Mouse (Mus musculus) limb, embryonic 13.5 days (tissue): ENCODE measurements around the gene Jam3. TPM values are rescaled to one million over a fixed set of nuclear protein-coding genes. Genes with fewer than 3 reads are reported as not detected.

Experiments used
- ATAC-seq: fragments of 200-750 bp; cut with Nextera tagmentation; 2 replicates; pipeline ENCODE4 v1.8.0; 2017; ENCODE audit warnings: low read depth, moderate number of reproducible peaks, moderate TSS enrichment; ENCODE audit not compliant: low FRiP score
- H3K27ac ChIP-seq: fragments of 300-500 bp; sonication (generic); 2 replicates; pipeline ENCODE4 v1.5.1; 2015; ENCODE audit warnings: inconsistent platforms, mild to moderate bottlenecking, moderate library complexity
- H3K27me3 ChIP-seq: fragments of 300-500 bp; sonication (generic); 2 replicates; pipeline ENCODE4 v1.6.1; 2015; ENCODE audit warnings: mild to moderate bottlenecking, inconsistent platforms
- H3K36me3 ChIP-seq: fragments of 300-500 bp; sonication (generic); 2 replicates; pipeline ENCODE4 v1.6.1; 2015; ENCODE audit warnings: inconsistent platforms, mild to moderate bottlenecking, moderate library complexity
- H3K4me1 ChIP-seq: fragments of 300-500 bp; sonication (generic); 2 replicates; pipeline ENCODE4 v1.6.1; 2015; ENCODE audit warnings: inconsistent platforms
- H3K4me2 ChIP-seq: fragments of 300-500 bp; sonication (generic); replicated peaks from 2 replicates; pipeline ENCODE4 v1.6.1; 2015; ENCODE audit warnings: inconsistent platforms, mild to moderate bottlenecking, moderate library complexity
- H3K4me3 ChIP-seq: fragments of 300-500 bp; sonication (generic); 2 replicates; pipeline ENCODE4 v1.5.1; 2015; ENCODE audit warnings: moderate library complexity, mild to moderate bottlenecking, inconsistent platforms
- H3K9ac ChIP-seq: fragments of 300-500 bp; sonication (generic); 2 replicates; pipeline ENCODE4 v1.6.1; 2015; ENCODE audit warnings: mild to moderate bottlenecking, inconsistent platforms
- H3K9me3 ChIP-seq: fragments of 300-500 bp; sonication (generic); 2 replicates; pipeline ENCODE4 v1.6.1; 2016; ENCODE audit warnings: inconsistent platforms
- WGBS: fragments of 180-500 bp; shearing (Covaris S2); methylation state at CpG from one replicate; pipeline ENCODE4 v1.1.7; 2015; 5-methylcytosine and 5-hydroxymethylcytosine counted together
- polyA plus RNA-seq: library from polyadenylated mRNA; unstranded; fragments of >200 nt; fragmentation: Nextera tagmentation; extraction: Ambion mirVana; gene quantifications from 2 replicates; pipeline ENCODE4 v1.2.1, GENCODE M21; 2015

The Jam3 gene
- 141 and 144 TPM in 2 replicates for polyA plus RNA-seq

DNA sequence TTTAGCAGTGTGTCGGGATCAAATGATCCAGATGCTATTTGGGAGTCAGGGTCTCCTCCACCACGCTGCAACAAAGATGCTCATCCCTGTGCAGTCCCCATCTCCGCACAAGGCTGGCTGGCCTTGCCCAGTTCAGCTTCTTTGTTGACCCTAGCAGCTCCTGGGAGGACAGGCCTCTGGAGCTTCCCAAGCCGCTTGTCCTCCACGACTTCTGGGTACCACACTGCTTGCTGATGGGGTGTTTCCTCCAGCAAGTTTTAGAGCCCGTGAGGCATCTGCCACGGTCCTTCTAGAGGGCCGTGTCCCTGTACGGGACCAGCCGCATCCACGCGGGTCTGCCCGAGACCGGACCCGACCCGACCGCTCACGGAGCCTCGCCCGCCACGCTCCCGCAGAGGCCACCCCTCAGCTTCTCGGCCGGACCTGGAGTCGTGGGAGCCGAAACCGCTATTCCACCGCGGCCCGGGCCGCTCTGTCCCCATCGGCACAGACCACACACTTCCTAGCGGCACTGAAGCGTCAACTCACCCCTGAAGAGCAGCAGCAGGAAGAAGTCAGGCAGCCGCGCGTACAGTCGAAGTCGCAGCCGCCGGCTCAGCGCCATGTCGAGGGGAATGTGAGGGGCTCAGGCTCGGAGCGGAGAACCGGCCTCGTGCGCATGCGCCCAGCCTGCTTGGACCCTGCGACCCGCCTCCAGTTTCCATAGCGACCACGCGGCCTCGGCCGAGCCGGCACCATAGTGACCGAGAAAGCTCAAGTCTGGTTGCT, at the start of gene Jam3:
TSS of gene Jam3 (minus strand) at position 659 of the 768 bp plus-strand sequence.
- peak within 1 kb of the TSS; percentile 76 for H3K4me3 ChIP-seq
- H3K4me2 ChIP-seq = peak within 1 kb of the TSS; percentile 78
- WGBS = under 1% methylated on average over 58 of the region's 58 CpGs

GRCm38 (mm10) chr9:27204201-27204600, 49.0 kb upstream of the Jam3 start:
- Histone ChIP-seq H3K4me2 (no peak overlapping the region), H3K36me3 (no peaks in the 10 kb centered on the region), H3K9me3 (no peaks in the 10 kb centered on the region), H3K9ac (no peak overlapping the region), H3K27ac (no peak overlapping the region), H3K4me1 (peaks cover 8% of the 10 kb centered on the region; the same call in 1 of the 2 replicates), H3K4me3 (no peak overlapping the region), H3K27me3 (no peaks in the 10 kb centered on the region)
- ATAC-seq = no peak
- WGBS = 88% methylated on average over 6 of the region's 6 CpGs

More for the DNA sequence above, at the start of gene Jam3:
- H3K9me3 ChIP-seq = no peaks in the 10 kb centered on the region
- peak within 1 kb of the TSS; percentile 92 for H3K27ac ChIP-seq
- ATAC-seq = peak; percentile 98
- H3K36me3 ChIP-seq = peaks cover 5% of the 10 kb centered on the region
- peak within 1 kb of the TSS; percentile 90 for H3K9ac ChIP-seq
- no peaks in the 10 kb centered on the region; the same call in 1 of the 2 replicates for H3K27me3 ChIP-seq
- peaks cover 27% of the 10 kb centered on the region for H3K4me1 ChIP-seq

GRCm38 (mm10) chr9:27203134-27203533, 47.9 kb upstream of the Jam3 start:
- peaks cover 8% of the 10 kb centered on the region; the same call in 1 of the 2 replicates for H3K4me1 ChIP-seq
- 0% methylated on average over 2 of the region's 2 CpGs for WGBS
- no peaks in the 10 kb centered on the region for H3K9me3 ChIP-seq
- H3K4me2 ChIP-seq = no peak overlapping the region
- ATAC-seq = no peak; the same call in 1 of the 2 replicates
- H3K27me3 ChIP-seq = no peaks in the 10 kb centered on the region
- H3K4me3 ChIP-seq = no peak overlapping the region
- H3K36me3 ChIP-seq = no peaks in the 10 kb centered on the region
- no peak overlapping the region for H3K27ac ChIP-seq
- H3K9ac ChIP-seq = no peak overlapping the region

- Histone ChIP-seq H3K4me2 (no peak overlapping the region), H3K4me3 (no peak overlapping the region), H3K36me3 (no peaks in the 10 kb centered on the region), H3K27me3 (no peaks in the 10 kb centered on the region), H3K4me1 (peaks cover 8% of the 10 kb centered on the region; the same call in 1 of the 2 replicates), H3K27ac (no peak overlapping the region), H3K9me3 (no peaks in the 10 kb centered on the region), H3K9ac (no peak overlapping the region)
- 74% methylated on average over 8 of the region's 8 CpGs for WGBS
- no peak for ATAC-seq
Observed at GRCm38 (mm10) chr9:27201472-27202219, 46.4 kb upstream of the Jam3 start.

- no peak overlapping the region for H3K27ac ChIP-seq
- H3K4me1 ChIP-seq = peaks cover 43% of the 10 kb centered on the region
- no peaks in the 10 kb centered on the region for H3K9me3 ChIP-seq
- WGBS = 77% methylated on average over 5 of the region's 6 CpGs
- H3K9ac ChIP-seq = no peak overlapping the region
- no peak for ATAC-seq
- no peak overlapping the region for H3K4me3 ChIP-seq
- H3K36me3 ChIP-seq = no peaks in the 10 kb centered on the region
- no peaks in the 10 kb centered on the region for H3K27me3 ChIP-seq
- H3K4me2 ChIP-seq = no peak overlapping the region
Observed at GRCm38 (mm10) chr9:27193592-27194080, 38.4 kb upstream of the Jam3 start.

DNA sequence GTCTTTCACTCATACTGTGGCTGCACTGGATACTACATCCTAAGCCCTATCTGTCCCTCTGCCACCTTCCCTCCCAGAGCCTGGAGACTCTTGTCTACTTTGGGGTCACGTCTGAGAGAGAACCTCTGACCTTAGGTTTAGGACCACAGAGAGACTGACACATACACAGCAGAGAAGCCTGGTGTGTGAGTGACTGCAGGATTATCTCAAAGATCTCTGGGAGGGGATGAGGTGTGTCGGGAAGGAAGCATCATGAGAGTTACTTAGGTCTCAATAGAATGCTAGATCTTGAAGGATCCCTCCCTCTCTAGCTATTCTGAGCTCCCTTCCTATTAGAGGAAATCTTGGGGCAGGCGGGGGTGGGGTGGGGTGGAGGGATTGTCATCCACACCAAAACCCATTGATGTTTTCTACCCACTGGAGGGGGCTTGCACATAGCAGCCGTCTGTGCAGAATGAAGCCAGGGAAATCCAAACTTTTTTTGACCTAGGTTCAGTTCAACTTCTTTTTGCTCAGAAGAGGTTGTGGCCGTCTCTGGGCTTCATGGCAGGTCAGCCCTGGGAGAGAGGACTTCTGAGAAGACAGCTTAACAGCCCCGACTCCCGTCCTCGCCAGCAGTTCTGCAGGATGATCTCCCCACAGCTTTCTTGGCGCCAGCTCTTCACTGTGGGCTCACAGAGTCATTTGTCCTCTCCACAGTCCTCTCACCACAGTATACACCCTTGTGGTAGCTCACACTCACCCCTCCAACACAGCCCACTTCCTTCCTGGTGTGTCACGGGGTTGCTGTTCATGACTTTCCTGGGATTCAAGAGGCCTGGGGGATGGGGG, 37.8 kb upstream of the Jam3 start:
- no peak for ATAC-seq
- WGBS = 59% methylated on average over 10 of the region's 10 CpGs
- no peaks in the 10 kb centered on the region for H3K9me3 ChIP-seq
- no peak overlapping the region for H3K9ac ChIP-seq
- H3K36me3 ChIP-seq = no peaks in the 10 kb centered on the region
- H3K27me3 ChIP-seq = no peaks in the 10 kb centered on the region
- H3K27ac ChIP-seq = peak overlapping the region; percentile 75; the same call in 1 of the 2 replicates
- peak overlapping the region; percentile 61 for H3K4me2 ChIP-seq
- peaks cover 43% of the 10 kb centered on the region for H3K4me1 ChIP-seq
- H3K4me3 ChIP-seq = no peak overlapping the region

DNA sequence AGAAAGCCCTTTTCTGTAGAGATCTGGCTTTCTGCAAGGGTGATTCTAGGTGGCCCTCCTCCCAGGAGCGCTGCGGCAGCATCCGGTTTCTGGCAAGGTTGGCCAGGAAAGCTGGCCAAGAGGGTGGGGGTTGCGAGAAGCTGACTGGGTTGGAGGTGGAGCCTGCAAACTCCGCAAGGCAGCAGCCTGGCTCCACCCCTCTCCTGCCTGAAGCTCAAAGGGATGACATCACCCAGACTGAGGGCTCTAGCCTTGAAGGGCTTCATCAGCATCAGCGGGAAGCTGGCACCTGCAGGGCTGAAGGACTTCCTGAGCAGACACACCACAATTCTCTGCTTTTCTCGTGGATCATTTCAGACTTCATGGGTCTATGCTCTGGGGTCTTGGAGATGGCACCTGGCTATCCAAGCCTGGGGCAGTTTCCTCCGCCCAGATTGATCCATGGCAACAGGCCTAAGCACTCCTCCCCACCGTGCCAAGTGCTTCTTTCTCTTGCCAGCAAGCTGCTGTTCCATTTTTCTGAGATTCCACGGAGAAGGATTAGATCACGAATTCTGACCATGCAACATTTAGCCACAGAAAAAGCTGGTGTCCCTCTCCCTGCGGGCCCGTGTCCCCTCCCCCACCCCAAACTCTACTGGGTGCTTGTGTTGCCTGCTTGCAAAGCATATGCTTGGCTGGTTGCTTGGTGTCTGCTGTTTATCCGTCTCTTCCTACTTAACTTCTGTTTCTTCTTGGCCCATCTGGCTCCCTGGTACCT, 37.0 kb upstream of the Jam3 start:
- Histone ChIP-seq H3K4me3 (peak overlapping the region; percentile 35), H3K4me2 (peak overlapping the region; percentile 61), H3K27me3 (no peaks in the 10 kb centered on the region), H3K9ac (0 out of 2 replicates have a peak overlapping the region, but pooled peaks have one; percentile 32), H3K27ac (peak overlapping the region; percentile 75), H3K9me3 (no peaks in the 10 kb centered on the region), H3K36me3 (no peaks in the 10 kb centered on the region), H3K4me1 (peaks cover 43% of the 10 kb centered on the region)
- WGBS = 10% methylated on average over 14 of the region's 14 CpGs
- peak; percentile 95 for ATAC-seq

DNA sequence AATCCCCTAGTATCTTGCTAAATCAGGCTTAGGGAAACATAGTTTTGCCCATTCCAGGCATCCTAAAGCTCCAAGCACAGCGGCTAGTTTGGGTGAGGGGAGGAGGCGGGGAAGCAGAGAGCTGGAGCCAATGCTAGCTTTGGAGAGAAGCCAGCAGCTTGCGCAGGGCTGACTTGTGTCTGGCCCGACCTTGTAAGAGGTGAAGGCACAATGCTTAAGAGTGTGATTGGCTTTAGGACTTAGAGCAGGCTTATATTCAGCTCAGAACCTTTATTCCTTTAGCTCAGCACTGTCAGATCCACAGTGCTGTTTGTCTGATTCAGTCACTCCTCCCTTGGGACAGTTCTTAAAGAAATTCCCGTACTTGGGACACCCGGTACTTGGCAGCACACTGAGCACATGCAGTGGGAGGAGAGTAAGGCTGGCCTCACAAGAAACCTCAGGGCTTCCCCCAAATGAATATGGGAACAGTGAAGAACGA, 36.3 kb upstream of the Jam3 start:
- Histone ChIP-seq H3K4me3 (peak overlapping the region; percentile 35), H3K27me3 (no peaks in the 10 kb centered on the region), H3K36me3 (no peaks in the 10 kb centered on the region), H3K4me1 (peaks cover 43% of the 10 kb centered on the region), H3K4me2 (peak overlapping the region; percentile 61), H3K9ac (peak overlapping the region; percentile 32; the same call in 1 of the 2 replicates), H3K9me3 (no peaks in the 10 kb centered on the region), H3K27ac (peak overlapping the region; percentile 75)
- 3% methylated on average over 7 of the region's 7 CpGs for WGBS
- peak; percentile 82 for ATAC-seq

DNA sequence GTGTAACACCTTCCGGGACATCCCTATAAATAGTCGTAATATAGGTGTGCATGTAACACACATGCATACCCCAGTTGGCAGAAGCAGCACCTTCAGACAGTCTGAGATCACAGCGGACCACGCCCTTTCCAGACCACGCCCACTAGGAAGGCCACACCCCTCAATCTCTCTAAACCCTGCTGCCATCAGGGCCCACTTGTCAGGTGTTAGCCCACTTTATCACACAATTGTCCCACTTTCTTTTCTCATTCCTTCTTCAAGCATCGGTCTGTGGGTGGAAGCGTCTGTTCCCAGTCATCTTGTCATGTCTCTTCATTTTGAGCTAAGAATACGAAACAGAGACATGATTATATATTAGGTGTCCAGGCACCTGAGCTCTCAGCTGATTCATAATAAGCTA, 35.2 kb upstream of the Jam3 start:
- Histone ChIP-seq H3K4me2 (no peak overlapping the region), H3K27ac (no peak overlapping the region), H3K4me1 (peaks cover 43% of the 10 kb centered on the region), H3K9me3 (no peaks in the 10 kb centered on the region), H3K36me3 (no peaks in the 10 kb centered on the region), H3K9ac (no peak overlapping the region), H3K4me3 (no peak overlapping the region), H3K27me3 (no peaks in the 10 kb centered on the region)
- 77% methylated on average over 8 of the region's 8 CpGs for WGBS
- ATAC-seq = no peak

DNA sequence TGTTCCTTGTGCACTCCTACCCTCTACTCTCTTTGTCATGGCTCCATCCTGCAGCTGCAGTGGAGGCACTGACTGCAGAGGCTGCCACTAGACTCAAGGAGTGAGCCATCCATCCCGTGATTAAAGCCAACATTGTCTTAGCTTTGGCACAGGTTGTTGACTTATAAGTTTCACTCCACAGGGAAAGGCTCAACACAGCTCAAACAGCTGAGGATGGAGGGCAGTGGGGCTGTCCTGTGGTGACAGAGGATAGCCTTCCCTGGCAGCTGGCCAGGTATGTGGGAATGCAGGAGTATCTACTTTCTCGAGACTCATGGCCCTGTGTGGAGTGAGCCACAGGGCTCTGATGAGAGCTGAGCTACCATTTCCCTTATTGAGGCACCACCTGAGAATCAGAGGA, 34.1 kb upstream of the Jam3 start:
- no peaks in the 10 kb centered on the region for H3K36me3 ChIP-seq
- H3K4me3 ChIP-seq = no peak overlapping the region
- H3K27ac ChIP-seq = no peak overlapping the region
- no peaks in the 10 kb centered on the region for H3K9me3 ChIP-seq
- 56% methylated on average over 2 of the region's 2 CpGs for whole genome bisulfite sequencing
- H3K4me1 ChIP-seq = peaks cover 43% of the 10 kb centered on the region
- no peak overlapping the region for H3K9ac ChIP-seq
- H3K27me3 ChIP-seq = no peaks in the 10 kb centered on the region
- no peak overlapping the region for H3K4me2 ChIP-seq
- ATAC-seq = no peak
